Mouse (Mus musculus) kidney, postnatal 36 days (tissue): ENCODE data around the gene Lmo7.

Source experiments
- DNase-seq, 2 experiments: peaks; one replicate each; pipeline ENCODE4 v3.0.0; 2021 to 2022; ENCODE audit warnings: mixed read lengths in 2 of 2

Lmo7 gene

GRCm38 (mm10) chr14:101838231-101838839 lies 108.6 kb downstream of the Lmo7 start:
- no peak for DNase-seq

GRCm38 (mm10) chr14:101839771-101840731 lies 110.3 kb downstream of the Lmo7 start:
- DNase-seq = peak; percentile 59 to 71

- DNase-seq = no peak
Observed at GRCm38 (mm10) chr14:101841271-101841670, 111.5 kb downstream of the Lmo7 start.

GRCm38 (mm10) chr14:101842521-101842920 lies 112.8 kb downstream of the Lmo7 start:
- peak in 1 of 2 experiments; percentile 36 for DNase-seq

- DNase-seq = no peak
Observed at GRCm38 (mm10) chr14:101843443-101843842, 113.7 kb downstream of the Lmo7 start.

- no peak for DNase-seq
Observed at GRCm38 (mm10) chr14:101844467-101844866, 114.7 kb downstream of the Lmo7 start.

- DNase-seq = no peak
Observed at GRCm38 (mm10) chr14:101846097-101846882, 116.5 kb downstream of the Lmo7 start.

GRCm38 (mm10) chr14:101847520-101847919 lies 117.8 kb downstream of the Lmo7 start:
- DNase-seq = no peak

GRCm38 (mm10) chr14:101852584-101853195 lies 122.9 kb downstream of the Lmo7 start:
- DNase-seq = peak; percentile 56 to 75

- no peak for DNase-seq
Observed at GRCm38 (mm10) chr14:101853207-101853606, 123.5 kb downstream of the Lmo7 start.

GRCm38 (mm10) chr14:101853722-101854121 lies 124.0 kb downstream of the Lmo7 start:
- DNase-seq = peak; percentile 79 to 81

GRCm38 (mm10) chr14:101854226-101854625 lies 124.5 kb downstream of the Lmo7 start:
- DNase-seq = no peak

- DNase-seq = peak; percentile 81 to 93
Observed at GRCm38 (mm10) chr14:101859305-101859886, 129.6 kb downstream of the Lmo7 start.

GRCm38 (mm10) chr14:101862088-101862487 lies 132.3 kb downstream of the Lmo7 start:
- no peak for DNase-seq

GRCm38 (mm10) chr14:101867071-101867733 lies 137.4 kb downstream of the Lmo7 start:
- DNase-seq = no peak

- peak; percentile 60 to 69 for DNase-seq
Observed at GRCm38 (mm10) chr14:101869145-101869544, 139.4 kb downstream of the Lmo7 start.

- no peak for DNase-seq
Observed at GRCm38 (mm10) chr14:101869661-101870060, 139.9 kb downstream of the Lmo7 start.

GRCm38 (mm10) chr14:101870171-101870902 lies 140.6 kb downstream of the Lmo7 start:
- DNase-seq = peak in 1 of 2 experiments; percentile 29

GRCm38 (mm10) chr14:101872846-101873245 lies 143.1 kb downstream of the Lmo7 start:
- DNase-seq = peak; percentile 50 to 59

GRCm38 (mm10) chr14:101878346-101879049 lies 148.7 kb downstream of the Lmo7 start:
- no peak for DNase-seq
